Mouse (Mus musculus) stomach, embryonic 14.5 days (tissue): ENCODE measurements at regions not wholly inside any gene's neighbourhood (a gene's known extent, or its start where the extent isn't known, plus 50 kb on each side); places are given as distances from the start of the nearest gene placed in this dataset.

Source experiments
- ATAC-seq: fragments of 200-750 bp; cut with Nextera tagmentation; 2 replicates; pipeline ENCODE4 v1.8.0; 2017; ENCODE audit warnings: low read depth, moderate TSS enrichment; ENCODE audit not compliant: insufficient number of reproducible peaks, insufficient read depth, low FRiP score
- H3K27ac ChIP-seq: fragments of 300-500 bp; sonication (generic); 2 replicates; pipeline ENCODE4 v1.5.1; 2014; ENCODE audit warnings: mild to moderate bottlenecking, low read length, moderate library complexity, mixed read lengths
- H3K27me3 ChIP-seq: fragments of 300-500 bp; sonication (generic); 2 replicates; pipeline ENCODE4 v1.6.1; 2014; ENCODE audit warnings: low read length, control low read depth, mixed read lengths; ENCODE audit not compliant: control insufficient read depth, insufficient read depth
- H3K36me3 ChIP-seq: fragments of 300-500 bp; sonication (generic); 2 replicates; pipeline ENCODE4 v1.6.1; 2014; ENCODE audit warnings: mild to moderate bottlenecking, control low read depth, low read length, moderate library complexity, mixed read lengths; ENCODE audit not compliant: control insufficient read depth, insufficient read depth
- H3K4me1 ChIP-seq: fragments of 300-500 bp; sonication (generic); 2 replicates; pipeline ENCODE4 v1.6.1; 2014; ENCODE audit warnings: low read length, control low read depth, mixed read lengths; ENCODE audit not compliant: control insufficient read depth, insufficient read depth
- H3K4me2 ChIP-seq: fragments of 300-500 bp; sonication (generic); replicated peaks from 2 replicates; pipeline ENCODE4 v1.6.1; 2014; ENCODE audit warnings: low read depth, low read length, control low read depth
- H3K4me3 ChIP-seq: fragments of 300-500 bp; sonication (generic); 2 replicates; pipeline ENCODE4 v1.5.1; 2014; ENCODE audit warnings: low read depth, low read length, control low read depth
- H3K9ac ChIP-seq: fragments of 300-500 bp; sonication (generic); replicated peaks from 2 replicates; pipeline ENCODE4 v1.6.1; 2014; ENCODE audit warnings: low read depth, mild to moderate bottlenecking, control low read depth, low read length, moderate library complexity, mixed read lengths
- H3K9me3 ChIP-seq: fragments of 300-500 bp; sonication (generic); 2 replicates; pipeline ENCODE4 v1.6.1; 2016; ENCODE audit warnings: low read depth, low read length, control low read depth; ENCODE audit not compliant: control insufficient read depth
- WGBS: fragments of 180-500 bp; shearing (Covaris S2); extraction: QIAGEN DNeasy Blood & Tissue Kit; methylation state at CpG from one replicate; pipeline ENCODE4 v1.1.7; 2014; 5-methylcytosine and 5-hydroxymethylcytosine counted together

- Histone ChIP-seq H3K27me3 (no peaks in the 10 kb centered on the region), H3K9ac (no peak overlapping the region), H3K27ac (no peak overlapping the region), H3K9me3 (no peaks in the 10 kb centered on the region), H3K4me1 (no peaks in the 10 kb centered on the region), H3K4me3 (no peak overlapping the region), H3K4me2 (no peak overlapping the region), H3K36me3 (no peaks in the 10 kb centered on the region)
- 72% methylated on average over 5 of the region's 5 CpGs for WGBS
- no peak for ATAC-seq
Observed at GRCm38 (mm10) chr6:49655241-49655640, 167.3 kb upstream of the Npy start.

- no peak overlapping the region for H3K4me3 ChIP-seq
- H3K36me3 ChIP-seq: no peaks in the 10 kb centered on the region
- no peaks in the 10 kb centered on the region for H3K27me3 ChIP-seq
- no peaks in the 10 kb centered on the region for H3K4me1 ChIP-seq
- H3K9ac ChIP-seq: no peak overlapping the region
- peak; percentile 86 for ATAC-seq
- no peak overlapping the region for H3K27ac ChIP-seq
- no peaks in the 10 kb centered on the region for H3K9me3 ChIP-seq
- no peak overlapping the region for H3K4me2 ChIP-seq
- 57% methylated on average over 13 of the region's 13 CpGs for WGBS
Observed at GRCm38 (mm10) chr6:49656359-49657280, 165.9 kb upstream of the Npy start.

- H3K9ac ChIP-seq: no peak overlapping the region
- H3K9me3 ChIP-seq: no peaks in the 10 kb centered on the region
- no peak overlapping the region for H3K27ac ChIP-seq
- WGBS: 66% methylated on average over 9 of the region's 9 CpGs
- ATAC-seq: no peak
- no peaks in the 10 kb centered on the region for H3K4me1 ChIP-seq
- no peaks in the 10 kb centered on the region for H3K36me3 ChIP-seq
- no peak overlapping the region for H3K4me2 ChIP-seq
- no peak overlapping the region for H3K4me3 ChIP-seq
- no peaks in the 10 kb centered on the region for H3K27me3 ChIP-seq
Observed at GRCm38 (mm10) chr6:49657988-49658387, 164.5 kb upstream of the Npy start.

GRCm38 (mm10) chr6:49670991-49671390, 151.5 kb upstream of the Npy start:
- H3K27ac ChIP-seq: no peak overlapping the region
- no peak overlapping the region for H3K4me3 ChIP-seq
- no peaks in the 10 kb centered on the region for H3K27me3 ChIP-seq
- H3K9me3 ChIP-seq: no peaks in the 10 kb centered on the region
- no peak for ATAC-seq
- H3K36me3 ChIP-seq: no peaks in the 10 kb centered on the region
- H3K4me2 ChIP-seq: no peak overlapping the region
- H3K9ac ChIP-seq: no peak overlapping the region
- WGBS: 90% methylated on average over 5 of the region's 5 CpGs
- H3K4me1 ChIP-seq: no peaks in the 10 kb centered on the region

GRCm38 (mm10) chr6:49671912-49672311, 150.6 kb upstream of the Npy start:
- 74% methylated on average over 2 of the region's 2 CpGs for WGBS

GRCm38 (mm10) chr6:49686776-49687175, 135.7 kb upstream of the Npy start:
- Histone ChIP-seq H3K4me3 (no peak overlapping the region), H3K27ac (no peak overlapping the region), H3K27me3 (no peaks in the 10 kb centered on the region), H3K9me3 (no peaks in the 10 kb centered on the region), H3K4me2 (no peak overlapping the region), H3K9ac (no peak overlapping the region), H3K4me1 (0 out of 2 replicates have a peak, but pooled peaks cover 2% of the 10 kb centered on the region), H3K36me3 (no peaks in the 10 kb centered on the region)
- ATAC-seq: no peak
- 65% methylated on average over 4 of the region's 4 CpGs for WGBS

More at GRCm38 (mm10) chr6:49671912-49672311, 150.6 kb upstream of the Npy start:
- Histone ChIP-seq H3K9me3 (no peaks in the 10 kb centered on the region), H3K4me3 (no peak overlapping the region), H3K36me3 (no peaks in the 10 kb centered on the region), H3K27ac (no peak overlapping the region), H3K27me3 (no peaks in the 10 kb centered on the region), H3K4me1 (no peaks in the 10 kb centered on the region), H3K4me2 (no peak overlapping the region), H3K9ac (no peak overlapping the region)
- no peak for ATAC-seq

GRCm38 (mm10) chr6:49692032-49692539, 130.4 kb upstream of the Npy start:
- Histone ChIP-seq H3K4me2 (no peak overlapping the region), H3K27ac (no peak overlapping the region), H3K36me3 (no peaks in the 10 kb centered on the region), H3K9ac (no peak overlapping the region), H3K4me1 (peaks cover 4% of the 10 kb centered on the region; the same call in 1 of the 2 replicates), H3K4me3 (no peak overlapping the region), H3K27me3 (no peaks in the 10 kb centered on the region), H3K9me3 (no peaks in the 10 kb centered on the region)
- 26% methylated on average over 6 of the region's 6 CpGs for WGBS
- no peak for ATAC-seq

GRCm38 (mm10) chr6:49694851-49695250, 127.7 kb upstream of the Npy start:
- Histone ChIP-seq H3K9ac (no peak overlapping the region), H3K36me3 (no peaks in the 10 kb centered on the region), H3K4me2 (no peak overlapping the region), H3K4me3 (no peak overlapping the region), H3K4me1 (peaks cover 4% of the 10 kb centered on the region; the same call in 1 of the 2 replicates), H3K27ac (no peak overlapping the region), H3K9me3 (0 out of 2 replicates have a peak, but pooled peaks cover 3% of the 10 kb centered on the region), H3K27me3 (no peaks in the 10 kb centered on the region)
- ATAC-seq: no peak
- WGBS: 70% methylated on average over 5 of the region's 5 CpGs
